Mouse (Mus musculus) right cerebral cortex, postnatal 14 days (tissue): ENCODE measurements around the gene P2ry2.

Source experiments
- DNase-seq: peaks from one replicate; pipeline ENCODE4 v3.0.0; 2022

P2ry2 gene

GRCm38 (mm10) chr7:101012541-101012940, at the start of gene P2ry2:
Gene P2ry2 (minus strand): TSS chr7:101012866.
- no peak for DNase-seq

DNA sequence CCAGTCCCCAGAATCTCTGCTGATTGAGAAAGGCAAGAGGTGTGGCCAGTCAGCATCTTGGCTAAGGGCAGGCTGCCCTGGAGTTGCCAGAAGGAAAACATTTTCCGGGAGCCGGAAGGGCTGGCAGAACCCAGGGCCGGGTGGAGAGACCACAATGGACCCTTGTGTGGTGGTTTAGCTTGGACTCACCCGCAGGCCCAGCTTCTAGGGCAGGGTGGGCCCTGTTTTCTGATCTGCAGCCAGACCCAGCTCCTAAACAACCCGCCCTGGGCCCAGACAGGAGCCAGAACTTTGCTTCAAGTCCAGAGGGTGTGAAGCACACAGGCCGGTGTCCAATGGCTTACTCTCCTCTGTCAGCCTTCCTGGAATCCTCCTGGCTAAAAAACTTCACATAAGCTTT, 49.6 kb upstream of the P2ry2 start:
- peak; percentile 44 for DNase-seq

GRCm38 (mm10) chr7:101061381-101061780, 48.7 kb upstream of the P2ry2 start:
- DNase-seq: peak; percentile 93

GRCm38 (mm10) chr7:101060476-101060875, 47.8 kb upstream of the P2ry2 start:
- DNase-seq: no peak

DNA sequence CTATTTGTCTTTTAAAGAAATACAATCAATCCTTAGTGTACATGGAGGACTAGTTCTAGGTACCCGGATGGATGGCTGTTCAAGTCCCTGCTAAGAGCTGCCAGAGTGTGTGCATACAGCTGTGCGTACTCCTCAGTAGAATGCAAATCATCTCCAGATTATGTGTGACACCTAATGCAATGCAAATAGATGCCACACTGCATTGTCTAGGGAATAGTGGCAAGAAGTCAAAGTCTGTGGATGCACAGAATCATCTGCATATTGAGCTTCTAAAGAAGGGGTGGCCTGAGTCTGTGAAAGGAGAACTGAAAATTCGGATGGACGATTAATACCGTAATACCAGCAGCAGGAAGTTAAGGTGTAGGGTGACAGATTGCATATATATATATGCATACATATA, 46.5 kb upstream of the P2ry2 start:
- DNase-seq: no peak

DNA sequence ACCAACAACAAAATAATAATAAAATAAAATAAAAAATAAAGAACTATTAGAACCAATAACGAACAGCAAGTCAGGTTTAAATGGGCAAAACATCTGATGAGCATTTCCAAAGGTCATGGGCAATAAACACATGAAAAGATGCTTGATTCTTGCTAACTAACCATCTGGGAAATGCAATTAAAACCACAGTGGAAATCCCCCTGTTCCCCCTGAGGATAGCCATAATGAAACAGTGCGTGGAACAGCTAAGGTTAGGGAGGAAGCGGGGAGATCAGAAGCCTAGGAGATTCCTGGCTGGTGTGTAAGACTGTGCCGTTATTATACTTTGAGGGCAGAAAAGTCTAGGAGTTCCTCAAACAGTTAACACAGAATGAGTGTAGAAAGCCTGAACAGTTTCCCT, 44.6 kb upstream of the P2ry2 start:
- DNase-seq: no peak

- no peak for DNase-seq
These were observed 40.5 kb upstream of the P2ry2 start for GRCm38 (mm10) chr7:101053136-101053535.

DNA sequence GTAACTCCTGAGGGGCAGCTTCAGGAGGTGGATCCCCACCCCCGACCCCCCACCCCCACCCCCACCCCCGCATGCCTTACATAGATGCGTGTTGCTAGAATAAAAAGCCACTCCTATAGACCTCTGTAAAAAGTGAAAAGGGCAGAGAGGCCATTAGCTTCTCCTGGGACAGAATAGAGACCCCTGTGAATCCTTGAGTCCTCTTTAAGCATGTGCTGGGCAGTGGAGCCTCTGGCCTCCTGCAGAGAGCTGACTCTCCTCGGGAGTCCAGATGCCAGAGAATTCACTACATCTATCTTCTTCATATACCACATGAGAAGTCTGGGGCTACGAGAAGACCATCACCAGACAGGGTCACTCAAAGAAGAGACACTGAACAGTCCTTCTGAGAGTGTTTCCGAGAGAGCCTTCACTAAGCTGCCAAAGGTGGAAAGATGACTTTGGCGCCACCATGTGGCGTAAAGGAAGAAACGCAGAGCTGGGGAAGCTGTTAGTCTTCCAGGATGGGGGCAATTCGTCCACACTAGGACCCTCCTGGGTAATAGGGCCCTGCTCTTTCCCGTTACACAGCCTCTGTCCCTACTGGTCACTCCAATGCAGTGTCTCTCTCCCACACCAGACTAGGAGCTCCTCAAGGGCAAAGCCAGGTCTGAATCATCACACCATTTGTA, 39.0 kb upstream of the P2ry2 start:
- DNase-seq: peak; percentile 57

DNA sequence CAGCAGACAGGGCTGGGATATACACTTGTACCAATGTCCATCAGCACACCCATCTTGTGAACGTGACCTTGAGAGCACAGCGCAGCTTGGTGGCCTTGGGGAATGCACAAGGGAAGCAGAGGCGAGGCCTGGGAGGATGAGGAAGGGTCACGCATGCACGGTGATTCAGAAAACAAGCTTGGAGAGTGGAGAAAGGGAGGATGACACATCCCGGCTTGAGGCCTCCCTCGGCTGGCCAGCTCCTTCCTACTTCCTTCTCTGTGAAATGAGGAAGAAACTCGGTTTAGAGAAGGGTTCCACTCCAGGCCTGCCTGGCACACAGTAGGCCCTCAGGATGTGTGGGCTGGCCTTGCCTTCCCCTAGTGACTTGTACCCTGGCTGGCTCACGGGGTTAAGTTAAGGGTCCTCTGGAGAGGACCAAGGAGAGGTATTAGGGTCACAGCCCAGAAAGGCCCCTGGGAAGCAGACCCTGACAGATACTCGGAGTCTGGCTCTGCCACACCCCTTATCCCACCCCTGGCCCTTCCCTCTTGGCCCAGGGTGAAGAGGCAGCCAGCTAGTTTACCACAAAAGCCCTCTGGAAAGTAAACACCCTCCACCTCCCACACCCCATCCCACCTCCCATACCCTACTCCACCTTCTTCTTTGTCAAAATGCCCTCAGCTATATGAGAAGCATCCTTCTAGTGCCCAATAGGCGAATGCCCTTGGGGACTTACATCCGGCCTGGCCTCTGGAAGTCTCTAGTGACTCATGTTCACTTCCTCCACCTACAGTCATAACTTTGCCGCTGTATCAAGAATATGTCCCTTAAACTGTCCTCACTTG, 38.3 kb upstream of the P2ry2 start:
- DNase-seq: no peak

GRCm38 (mm10) chr7:101049326-101050087, 36.8 kb upstream of the P2ry2 start:
- no peak for DNase-seq

DNA sequence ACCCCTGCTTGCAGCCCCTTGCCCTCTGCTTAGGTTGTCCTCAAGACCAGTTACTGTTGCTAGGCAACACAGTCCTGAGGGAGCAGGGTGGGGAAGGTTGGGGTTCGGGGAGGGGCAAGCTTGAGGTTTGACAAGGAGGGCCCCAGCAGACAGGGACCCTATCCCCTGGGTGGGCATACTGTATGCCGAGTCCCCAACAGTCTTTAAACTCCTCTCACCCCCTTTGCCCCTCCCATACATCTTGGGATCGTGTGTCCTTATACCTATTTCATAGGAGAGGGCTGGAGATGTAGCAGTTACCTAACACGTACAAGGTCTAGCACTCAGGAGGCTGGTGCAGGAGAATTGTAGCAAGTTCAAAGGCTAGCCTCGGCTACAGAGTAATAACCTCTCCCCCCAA, 35.6 kb upstream of the P2ry2 start:
- no peak for DNase-seq

DNA sequence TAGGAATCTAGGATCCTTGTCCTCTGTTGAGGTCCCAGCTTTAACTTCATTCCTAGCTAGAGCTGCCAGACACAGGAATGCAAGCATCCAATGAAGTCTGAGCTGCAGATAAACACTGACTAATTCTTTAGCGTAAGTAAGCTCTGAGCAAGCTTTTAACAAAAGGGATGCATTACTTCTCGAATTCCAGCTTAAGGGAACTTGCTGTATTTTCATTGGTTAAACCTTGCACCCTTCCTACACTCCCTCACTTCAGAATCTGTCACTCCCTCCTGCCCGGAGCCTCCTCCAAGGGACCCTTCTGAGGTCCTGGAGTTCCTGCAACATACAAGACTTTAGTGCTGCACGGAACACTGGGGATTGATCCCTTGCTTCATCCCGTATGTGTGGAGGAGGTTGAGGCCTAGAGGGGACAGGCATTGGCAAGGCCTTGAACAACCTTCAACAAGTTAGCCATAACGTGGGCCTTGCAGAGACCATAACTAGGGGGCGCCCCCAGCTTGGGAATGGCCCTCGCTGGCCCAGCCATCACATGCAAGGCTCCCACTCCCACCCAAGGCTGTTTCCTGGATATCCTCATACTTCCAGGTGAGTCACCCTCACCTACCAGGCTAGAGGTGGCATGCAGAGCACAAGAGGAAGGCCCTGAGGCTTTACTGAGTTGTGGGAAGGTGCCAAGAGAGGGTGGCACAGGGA, 31.3 kb upstream of the P2ry2 start:
- no peak for DNase-seq

GRCm38 (mm10) chr7:101041977-101042749, 29.5 kb upstream of the P2ry2 start:
- no peak for DNase-seq

GRCm38 (mm10) chr7:101041544-101041943, 28.9 kb upstream of the P2ry2 start:
- no peak for DNase-seq

DNA sequence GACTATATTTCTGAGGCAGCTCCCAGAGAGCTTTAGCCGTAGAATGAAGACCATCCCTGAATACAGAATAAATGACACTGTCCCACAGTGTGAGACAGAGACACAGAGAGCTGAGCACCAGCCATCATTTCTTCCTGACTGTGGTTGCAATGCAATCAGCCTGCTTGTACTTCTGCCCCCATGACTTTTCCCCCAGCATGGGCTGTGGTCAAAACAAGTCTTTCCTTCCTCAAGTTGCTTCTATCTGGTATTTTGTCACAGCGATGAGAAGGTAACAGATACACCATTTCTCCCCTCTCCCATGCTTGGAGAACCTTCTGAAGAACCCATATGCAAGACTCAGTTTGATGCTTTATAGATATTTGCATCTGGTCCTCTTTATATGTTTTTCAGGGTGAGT, 20.7 kb upstream of the P2ry2 start:
- DNase-seq: no peak

DNA sequence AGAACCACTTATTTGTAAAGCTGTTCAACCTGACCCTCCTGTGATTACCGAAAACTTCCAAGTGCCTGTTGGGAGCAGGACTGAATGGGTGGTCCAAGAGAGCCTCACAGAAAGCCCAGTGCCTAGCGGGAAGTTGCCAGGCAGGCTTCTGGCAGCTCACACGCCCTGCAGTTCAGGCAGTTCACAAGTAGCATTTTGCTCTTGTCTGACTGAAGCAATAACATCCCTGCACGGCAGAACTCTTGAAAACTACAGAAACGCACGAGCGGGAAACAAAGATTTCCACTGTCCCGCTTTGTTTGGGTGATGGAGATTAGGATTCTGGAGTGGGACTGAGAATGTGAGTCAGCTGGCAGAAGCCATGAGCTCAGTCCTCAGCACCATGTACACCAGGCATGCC, 18.6 kb upstream of the P2ry2 start:
- DNase-seq: no peak

- DNase-seq: no peak
These were observed 18.1 kb upstream of the P2ry2 start for GRCm38 (mm10) chr7:101030756-101031155.

DNA sequence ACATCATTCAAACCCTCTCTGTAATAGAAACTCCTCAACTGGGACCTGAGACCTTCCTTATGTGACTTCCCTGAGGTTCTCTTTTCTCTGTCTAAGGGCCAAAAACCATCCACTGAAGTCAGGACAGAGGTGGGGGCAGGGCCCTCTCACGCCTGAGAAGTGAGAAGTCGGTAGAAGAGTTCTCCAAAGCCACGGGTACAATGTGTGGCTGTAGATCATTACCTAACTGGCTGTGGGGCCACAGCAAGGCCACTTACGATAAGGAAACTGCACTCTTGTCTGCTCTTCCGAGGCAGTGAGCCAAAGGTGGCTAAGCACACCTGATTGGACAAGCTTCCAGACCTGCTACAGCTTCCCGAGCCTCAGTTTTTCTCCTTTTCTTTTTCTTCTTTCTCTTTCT, 16.8 kb upstream of the P2ry2 start:
- no peak for DNase-seq

- no peak for DNase-seq
These were observed 16.3 kb upstream of the P2ry2 start for GRCm38 (mm10) chr7:101028991-101029390.

- no peak for DNase-seq
These were observed 15.7 kb upstream of the P2ry2 start for GRCm38 (mm10) chr7:101028444-101028757.

- no peak for DNase-seq
These were observed 15.2 kb upstream of the P2ry2 start for GRCm38 (mm10) chr7:101027623-101028443.

DNA sequence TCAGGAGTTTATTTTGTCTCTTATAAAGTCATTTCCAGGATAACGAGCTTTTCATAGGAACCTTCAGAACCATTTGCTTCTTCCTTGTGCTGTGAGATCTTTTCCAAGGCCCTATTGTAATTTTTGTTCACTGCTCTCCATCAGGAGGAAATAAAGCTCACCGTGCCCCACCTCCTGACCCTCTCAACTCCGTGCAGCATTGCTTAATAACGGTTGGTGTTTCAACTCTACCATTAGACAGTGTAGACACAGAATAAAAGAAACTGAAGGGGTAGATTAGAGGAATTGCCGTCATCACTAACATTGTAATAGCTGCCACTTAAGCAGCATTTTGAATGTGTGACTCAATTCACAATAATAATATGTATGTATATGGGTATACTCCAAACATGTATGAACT, 14.2 kb upstream of the P2ry2 start:
- DNase-seq: no peak
